9 mouse cellular contexts compared by ENCODE assay signal in the genomic region with DNA sequence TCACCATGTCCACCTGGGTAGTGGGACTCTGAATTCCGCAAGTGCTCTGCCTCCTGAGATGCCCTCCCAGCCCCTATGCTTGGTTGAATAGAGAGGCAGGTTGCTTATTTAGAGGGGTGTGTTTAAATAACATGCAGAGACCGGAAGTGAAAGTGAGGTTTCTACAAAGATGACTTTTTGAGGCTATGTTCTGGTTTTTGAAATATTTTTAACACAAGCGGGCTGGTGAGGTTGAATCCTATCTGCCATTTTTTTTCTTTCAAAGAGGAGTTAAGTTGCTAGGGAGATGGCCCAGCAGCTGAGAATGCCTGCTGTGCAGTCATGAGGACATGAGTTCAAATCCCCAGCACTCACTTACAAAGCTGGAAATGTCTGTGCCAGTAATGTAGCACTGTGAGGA. TPM values are rescaled to one million over a fixed set of nuclear protein-coding genes. Genes with fewer than 3 reads are reported as not detected.
DNase-seq lines count a peak whose midpoint lies in the region; ATAC-seq lines count a peak whose summit lies in the region.
"Had no signal": no experiment of that assay in that cellular context is flagged by ENCODE, and none has a peak within 500 bp of the region (broad histone marks: within the 10 kb centered on the region; RNA-seq: fewer than 3 reads in every experiment).

No protein-coding gene starts in this region.

- no peaks in the 10 kb centered on the region for H3K9me3 ChIP-seq in forebrain, embryonic 12.5 days
- H3K9me3 ChIP-seq in forebrain, embryonic 10.5 days: no peaks in the 10 kb centered on the region
- no peaks in the 10 kb centered on the region for H3K9me3 ChIP-seq in stomach, embryonic 16.5 days (replicated peaks; ENCODE audit: control insufficient read depth, low read length)

- no peak for DNase-seq in forebrain, embryonic 10.5 days (ENCODE audit: extremely low spot score, low spot score)
- DNase-seq in spleen, postnatal 36 days (ENCODE audit: low spot score in 2 of 2): peak; percentile 27 to 46
- DNase-seq in spleen, adult 12 weeks (ENCODE audit: low spot score): no peak
- no peak for DNase-seq in thymus, adult 18-20 months
- no peak for DNase-seq in retina, postnatal 1 day
- DNase-seq: kidney, adult 18-20 months had no signal

- H3K27ac ChIP-seq in forebrain, embryonic 12.5 days: no peak overlapping the region
- H3K27ac ChIP-seq in forebrain, embryonic 10.5 days: no peak overlapping the region
- H3K27ac ChIP-seq in stomach, embryonic 16.5 days (ENCODE audit: low read length): no peak overlapping the region

- H3K4me1 ChIP-seq in forebrain, embryonic 12.5 days: peaks cover 72% of the 10 kb centered on the region
- peaks cover 72% of the 10 kb centered on the region for H3K4me1 ChIP-seq in forebrain, embryonic 10.5 days
- H3K4me1 ChIP-seq in stomach, embryonic 16.5 days (ENCODE audit: control insufficient read depth, insufficient read depth, low read length): peaks cover 62% of the 10 kb centered on the region

- peak overlapping the region; percentile 31 for H3K4me2 ChIP-seq in forebrain, embryonic 12.5 days
- H3K4me2 ChIP-seq in stomach, embryonic 16.5 days (ENCODE audit: low read depth, low read length): peak overlapping the region; percentile 1; the same call in 1 of the 2 replicates

- H3K36me3 ChIP-seq in forebrain, embryonic 12.5 days (replicated peaks): peaks cover 27% of the 10 kb centered on the region
- H3K36me3 ChIP-seq in forebrain, embryonic 10.5 days (replicated peaks): peaks cover 61% of the 10 kb centered on the region
- H3K36me3 ChIP-seq in stomach, embryonic 16.5 days (ENCODE audit: control insufficient read depth, insufficient read depth, low read length): no peaks in the 10 kb centered on the region

- 94% methylated on average over 3 of the region's 3 CpGs for WGBS in forebrain, embryonic 12.5 days
- WGBS in forebrain, embryonic 10.5 days: 95% methylated on average over 3 of the region's 3 CpGs
- 84% methylated on average over 3 of the region's 3 CpGs for WGBS in stomach, embryonic 16.5 days

- H3K27me3 ChIP-seq in forebrain, embryonic 12.5 days: no peaks in the 10 kb centered on the region
- peaks cover 3% of the 10 kb centered on the region; the same call in 1 of the 2 replicates for H3K27me3 ChIP-seq in forebrain, embryonic 10.5 days (ENCODE audit: poor library complexity, severe bottlenecking)
- no peaks in the 10 kb centered on the region for H3K27me3 ChIP-seq in stomach, embryonic 16.5 days (ENCODE audit: control insufficient read depth, insufficient read depth, low read length)

- peak overlapping the region; percentile 8; the same call in 1 of the 2 replicates for H3K4me3 ChIP-seq in forebrain, embryonic 12.5 days (replicated peaks)
- no peak overlapping the region for H3K4me3 ChIP-seq in forebrain, embryonic 10.5 days
- no peak overlapping the region for H3K4me3 ChIP-seq in stomach, embryonic 16.5 days (replicated peaks; ENCODE audit: low read length)

- no peak overlapping the region for H3K9ac ChIP-seq in forebrain, embryonic 12.5 days
- no peak overlapping the region for H3K9ac ChIP-seq in stomach, embryonic 16.5 days (ENCODE audit: low read length)

- ATAC-seq in forebrain, embryonic 12.5 days (ENCODE audit: low FRiP score): no peak
- ATAC-seq in inflammation-experienced regulatory T-cells, adult 6 months: peak; percentile 42
- ATAC-seq in stomach, embryonic 16.5 days (ENCODE audit: insufficient read depth, low FRiP score): no peak

RNA-seq across cellular contexts. Expression of gene Map4k4, which starts 4.0 kb away (rescaled TPM):
- 55.9 and 73.9 TPM in 2 replicates for polyA plus RNA-seq in forebrain, embryonic 12.5 days (2016; fragmentation: Nextera tagmentation; extraction: Ambion mirVana)
- polyA plus RNA-seq in forebrain, embryonic 10.5 days (2016; fragmentation: Nextera tagmentation; extraction: Ambion mirVana): 28.3 and 31.0 TPM in 2 replicates
- polyA plus RNA-seq in inflammation-experienced regulatory T-cells, adult 6 months (2017; shearing (Covaris generic)): 10 to 100 TPM; 16.0 to 44.7 (median 36.6) TPM
- 15.3 and 16.2 TPM in 2 replicates for polyA plus RNA-seq in stomach, embryonic 16.5 days (2015; fragmentation: Nextera tagmentation; extraction: Ambion mirVana)

Comparison
In these comparisons a context has a peak if more than half of its experiments do, and no peak if none do; other contexts are left out.
1. DNase-seq: peak in spleen, postnatal 36 days (2 of 2); none in forebrain, embryonic 10.5 days (single experiment), spleen, adult 12 weeks (single experiment), thymus, adult 18-20 months (0 of 2) and retina, postnatal 1 day (single experiment).